Mouse (Mus musculus) midbrain, embryonic 10.5 days (tissue): ENCODE measurements at regions not wholly inside any gene's neighbourhood (a gene's known extent, or its start where the extent isn't known, plus 50 kb on each side); places are given as distances from the start of the nearest gene placed in this dataset.
"Not testable (repeated sequence)": the region's sequence is repeated elsewhere in the genome, so short reads cannot be mapped to it uniquely, and the experiment has no call there.

Experiments used
- DNase-seq: peaks from one replicate; pipeline ENCODE4 v3.0.0-alpha.2; 2017; ENCODE audit warnings: low spot score
- H3K27ac ChIP-seq: fragments of 300-500 bp; sonication (generic); replicated peaks from 2 replicates; pipeline ENCODE4 v1.5.1; 2016; ENCODE audit warnings: mild to moderate bottlenecking
- H3K27me3 ChIP-seq: fragments of 300-500 bp; sonication (generic); 2 replicates; pipeline ENCODE4 v1.6.1; 2016; ENCODE audit warnings: low read depth, mild to moderate bottlenecking; ENCODE audit not compliant: poor library complexity, severe bottlenecking
- H3K36me3 ChIP-seq: fragments of 300-500 bp; sonication (generic); 2 replicates; pipeline ENCODE4 v1.6.1; 2016; ENCODE audit warnings: mild to moderate bottlenecking, moderate library complexity
- H3K4me1 ChIP-seq: fragments of 300-500 bp; sonication (generic); 2 replicates; pipeline ENCODE4 v1.6.1; 2016
- H3K4me3 ChIP-seq: fragments of 300-500 bp; sonication (generic); 2 replicates; pipeline ENCODE4 v1.5.1; 2016; ENCODE audit warnings: mild to moderate bottlenecking, moderate library complexity
- H3K9me3 ChIP-seq: fragments of 300-500 bp; sonication (generic); replicated peaks from 2 replicates; pipeline ENCODE4 v1.6.1; 2016; ENCODE audit warnings: mild to moderate bottlenecking
- WGBS: fragments of 180-500 bp; shearing (Covaris S2); methylation state at CpG from one replicate; pipeline ENCODE4 v1.1.7; 2016; 5-methylcytosine and 5-hydroxymethylcytosine counted together

- DNase-seq = peak; percentile 45
- no peak overlapping the region for H3K4me3 ChIP-seq
- no peaks in the 10 kb centered on the region for H3K9me3 ChIP-seq
- no peaks in the 10 kb centered on the region for H3K4me1 ChIP-seq
- WGBS = 83% methylated on average over 5 of the region's 5 CpGs
- H3K27me3 ChIP-seq = no peaks in the 10 kb centered on the region
- no peak overlapping the region for H3K27ac ChIP-seq
- no peaks in the 10 kb centered on the region for H3K36me3 ChIP-seq
Observed at GRCm38 (mm10) chr9:17987606-17988005, 304.3 kb upstream of the Chordc1 start.

DNA sequence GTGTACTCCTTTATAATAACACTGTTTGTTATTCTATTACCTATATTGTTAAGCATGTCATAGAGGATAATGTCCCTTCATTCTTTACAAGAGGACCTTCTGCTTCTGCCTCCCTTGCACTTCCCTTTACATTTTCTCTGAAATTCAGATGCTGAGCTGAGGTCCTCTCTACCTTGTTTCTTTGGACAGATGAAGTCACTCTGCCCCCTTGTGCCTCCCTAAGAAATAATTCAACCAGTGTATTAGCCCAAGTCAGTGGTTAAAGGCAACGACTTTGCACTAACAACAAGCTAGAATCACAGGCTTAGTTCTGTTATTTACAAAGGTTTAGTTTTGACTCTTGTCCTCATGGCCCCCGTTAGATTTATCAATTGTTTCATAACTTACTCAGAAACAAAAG, 289.4 kb upstream of the Chordc1 start:
- Histone ChIP-seq H3K36me3 (no peaks in the 10 kb centered on the region), H3K9me3 (no peaks in the 10 kb centered on the region), H3K27ac (no peak overlapping the region), H3K4me3 (no peak overlapping the region), H3K27me3 (no peaks in the 10 kb centered on the region), H3K4me1 (no peaks in the 10 kb centered on the region)
- WGBS = 42% methylated on average over 2 of the region's 2 CpGs
- DNase-seq = no peak

DNA sequence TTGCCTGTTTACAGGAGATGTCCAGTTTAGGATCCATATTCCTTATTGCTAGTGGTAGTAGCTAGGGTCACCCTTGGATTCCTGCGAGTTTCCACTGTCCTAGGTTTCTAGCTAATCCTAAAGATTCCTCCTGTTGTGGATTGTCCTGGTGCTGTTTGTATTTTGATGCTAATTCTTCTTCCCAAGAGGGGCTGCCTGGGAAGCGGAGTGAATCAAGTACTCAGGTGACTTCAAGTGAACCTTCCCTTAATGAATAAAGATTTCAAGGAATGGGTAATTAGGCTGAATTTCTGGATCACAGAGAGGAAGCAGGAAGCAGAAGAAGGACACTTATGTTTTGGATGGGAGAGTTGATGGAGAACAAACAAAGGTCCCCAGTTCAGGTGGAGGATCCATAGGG, 250.6 kb upstream of the Chordc1 start:
- no peaks in the 10 kb centered on the region for H3K9me3 ChIP-seq
- no peaks in the 10 kb centered on the region for H3K4me1 ChIP-seq
- WGBS = 60% methylated on average over 2 of the region's 2 CpGs
- H3K27ac ChIP-seq = no peak overlapping the region
- no peak overlapping the region for H3K4me3 ChIP-seq
- H3K36me3 ChIP-seq = no peaks in the 10 kb centered on the region
- no peak for DNase-seq
- no peaks in the 10 kb centered on the region for H3K27me3 ChIP-seq

DNA sequence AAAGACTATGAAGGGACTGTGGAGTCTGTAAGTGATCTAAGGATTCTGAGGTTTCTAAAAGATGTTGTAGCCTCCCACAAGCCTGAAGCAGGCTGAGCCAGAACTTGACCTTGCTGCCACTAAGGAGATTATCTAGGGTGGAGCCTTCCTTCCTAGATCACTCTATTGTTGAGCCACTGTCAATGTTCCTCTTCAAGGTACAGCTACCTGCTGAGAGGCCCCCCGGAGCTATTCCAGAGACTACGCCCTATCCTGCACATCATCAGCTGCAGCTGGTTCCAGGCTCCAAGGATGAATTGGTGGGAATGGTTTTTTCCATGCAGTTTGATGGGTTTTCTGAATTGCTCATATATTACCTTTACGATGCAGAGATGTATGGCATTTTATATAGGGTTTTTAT, 249.3 kb upstream of the Chordc1 start:
- not testable (repeated sequence) for H3K27ac ChIP-seq, H3K9me3 ChIP-seq, H3K27me3 ChIP-seq, H3K4me3 ChIP-seq, DNase-seq, H3K4me1 ChIP-seq, H3K36me3 ChIP-seq
- 97% methylated on average over 3 of the region's 3 CpGs for WGBS

DNA sequence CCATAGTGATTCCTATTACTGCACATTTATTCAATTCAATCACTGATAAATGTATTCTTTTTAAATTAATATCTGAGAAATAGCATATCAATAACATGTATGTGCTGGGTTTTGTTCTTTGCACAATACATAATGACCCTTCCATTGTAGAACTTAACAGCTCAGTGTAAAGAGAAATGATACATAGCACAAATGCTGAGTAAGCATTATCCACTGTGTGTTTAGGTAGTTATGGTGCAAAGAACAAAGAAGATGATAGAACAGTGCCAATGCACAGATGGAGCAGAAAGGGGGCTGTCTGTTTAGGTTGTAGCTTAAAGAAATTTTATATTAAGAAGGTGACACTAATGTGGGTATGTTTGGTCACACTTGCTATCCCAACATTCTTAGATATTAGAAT, 215.0 kb upstream of the Chordc1 start:
- no peak for DNase-seq
- H3K4me1 ChIP-seq = no peaks in the 10 kb centered on the region
- no peak overlapping the region for H3K4me3 ChIP-seq
- no peaks in the 10 kb centered on the region for H3K9me3 ChIP-seq
- H3K27ac ChIP-seq = no peak overlapping the region
- H3K36me3 ChIP-seq = no peaks in the 10 kb centered on the region
- H3K27me3 ChIP-seq = no peaks in the 10 kb centered on the region

DNA sequence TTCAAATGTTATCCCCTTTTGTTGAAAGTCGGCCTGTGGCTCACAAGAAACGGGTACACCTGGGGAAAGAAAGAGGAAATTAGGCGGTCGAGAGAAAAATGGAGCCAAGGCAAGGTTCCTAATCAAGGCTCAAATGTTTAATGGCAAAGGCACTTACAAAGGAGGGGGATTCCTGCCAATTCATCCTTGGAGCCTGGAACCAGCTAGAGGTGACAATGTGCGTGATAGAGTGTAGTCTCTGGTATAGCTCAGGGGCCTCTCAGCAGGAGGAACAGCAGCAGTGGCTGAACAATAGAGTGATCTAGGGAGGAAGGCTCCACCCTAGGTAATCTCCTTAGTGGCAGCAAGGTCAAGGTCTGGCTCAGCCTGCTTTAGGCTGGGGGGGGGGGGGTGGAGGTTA, 213.5 kb upstream of the Chordc1 start:
- not testable (repeated sequence) for H3K4me3 ChIP-seq, H3K27me3 ChIP-seq, H3K36me3 ChIP-seq, H3K4me1 ChIP-seq, H3K9me3 ChIP-seq, DNase-seq, H3K27ac ChIP-seq
- 86% methylated on average over 5 of the region's 5 CpGs for WGBS

DNA sequence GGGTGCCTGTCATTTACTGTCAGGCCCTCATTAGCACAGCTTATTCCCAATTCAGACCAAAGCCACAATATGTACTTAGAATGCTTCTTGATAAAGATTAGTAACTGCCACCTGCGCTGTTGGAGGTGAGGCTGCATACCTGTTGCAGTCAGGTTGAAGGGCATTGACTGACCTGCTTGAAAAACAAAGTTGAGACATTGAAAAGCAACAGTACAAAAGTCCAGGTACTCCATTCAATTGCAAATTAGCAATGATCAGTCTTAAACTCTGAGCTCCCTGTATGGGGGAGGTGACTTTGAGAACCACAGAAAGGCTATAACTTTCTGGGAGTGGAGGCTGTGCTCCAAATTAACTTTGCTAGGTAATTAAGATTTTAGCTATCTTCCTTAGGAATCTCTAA, 212.8 kb upstream of the Chordc1 start:
- not testable (repeated sequence) for H3K4me3 ChIP-seq, H3K36me3 ChIP-seq, H3K27ac ChIP-seq, DNase-seq, H3K9me3 ChIP-seq, H3K27me3 ChIP-seq, H3K4me1 ChIP-seq
- 87% methylated on average over 1 of the region's 1 CpGs for WGBS
